Mouse (Mus musculus): ENCODE measurements around the gene H2-K1. TPM values are rescaled to one million over a fixed set of nuclear protein-coding genes. Genes with fewer than 3 reads are reported as not detected.

The H2-K1 gene
- polyA plus RNA-seq, 2 experiments, result 25.5 to 27.0 TPM

DNA sequence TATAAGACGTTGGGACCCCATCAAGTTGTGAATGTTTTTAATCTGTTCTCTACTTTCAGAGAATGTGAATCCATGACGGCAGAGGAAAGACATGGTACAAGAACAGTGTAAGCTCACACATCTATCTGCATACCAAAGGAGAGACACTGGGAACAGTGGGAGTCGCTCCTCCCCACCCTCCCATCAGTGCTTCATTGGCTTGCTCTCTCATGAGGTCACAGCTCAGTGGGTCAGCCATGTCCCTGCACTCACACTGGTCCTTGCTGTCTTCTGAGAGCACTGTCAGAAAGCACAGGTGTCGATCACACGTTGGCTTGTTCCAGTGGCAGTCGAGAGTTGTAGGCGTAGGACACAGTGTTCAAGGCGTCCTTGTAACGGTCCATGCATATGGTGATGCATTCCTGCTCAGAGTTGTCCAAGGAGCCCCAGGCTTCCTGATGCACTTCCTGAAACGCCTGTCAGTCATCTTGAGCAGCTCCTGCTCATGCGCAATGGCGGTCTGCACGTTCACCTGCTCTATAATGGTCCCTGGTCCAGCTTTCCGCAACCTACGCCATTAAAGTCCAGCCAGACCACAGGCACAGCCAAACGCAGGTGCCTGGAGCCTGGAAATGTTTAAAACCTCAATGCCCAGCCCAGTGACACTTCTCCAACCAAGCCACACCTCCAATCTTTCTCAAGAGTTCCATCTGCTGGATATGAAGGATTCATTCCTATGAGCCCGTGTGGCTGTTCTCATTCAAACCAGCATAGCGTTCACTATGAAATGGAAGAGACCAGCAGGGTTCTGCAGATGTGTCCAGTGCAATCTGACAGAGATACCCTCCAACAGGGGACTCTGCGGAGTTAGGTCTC, 19.7 kb downstream of the H2-K1 start:
- DNase-seq (ENCODE audit: low spot score), result peak; percentile 14

DNA sequence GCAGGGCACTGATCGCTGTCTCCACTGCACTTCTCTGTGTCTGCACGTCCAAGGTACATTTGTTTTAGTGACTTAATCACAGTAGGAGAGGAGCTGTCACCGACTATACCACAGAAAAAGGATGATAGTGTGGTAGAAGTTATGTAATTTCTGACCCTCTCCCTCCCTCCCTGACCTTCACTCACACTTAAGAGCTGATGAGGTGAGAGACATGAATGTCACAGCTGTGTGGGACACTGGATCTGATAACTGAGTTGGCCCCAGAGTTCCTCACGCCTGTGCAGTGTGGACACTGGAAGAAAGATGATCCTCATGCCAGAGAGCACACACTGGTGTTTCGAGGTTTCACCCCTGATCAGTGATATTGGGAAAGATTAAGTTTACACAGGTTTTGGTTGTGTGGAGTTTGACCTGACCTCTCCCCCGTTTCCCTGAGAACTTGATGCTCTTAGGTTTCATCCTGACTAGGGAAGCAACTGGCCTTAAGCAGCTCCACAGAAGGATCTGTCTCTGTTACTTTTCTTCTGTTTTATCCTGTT, 20.6 kb downstream of the H2-K1 start:
- Histone ChIP-seq H3K27ac (replicated peaks; ENCODE audit: low read depth, low read length) (no peak overlapping the region), H3K9ac (ENCODE audit: low read depth, low read length, severe bottlenecking) (no peak overlapping the region), H3K4me2 (replicated peaks; ENCODE audit: low read depth, low read length, severe bottlenecking) (no peak overlapping the region), H3K4me3 (replicated peaks; ENCODE audit: low read length) (no peak overlapping the region), H3K36me3 (ENCODE audit: control insufficient read depth, insufficient read depth, low read length) (no peaks in the 10 kb centered on the region), H3K9me3 (ENCODE audit: control insufficient read depth, low read length) (no peaks in the 10 kb centered on the region), H3K4me1 (ENCODE audit: control insufficient read depth, insufficient read depth, low read length) (no peaks in the 10 kb centered on the region), H3K27me3 (ENCODE audit: control insufficient read depth, insufficient read depth, low read length) (peaks cover 29% of the 10 kb centered on the region)
- no peak for ATAC-seq (ENCODE audit: low FRiP score, low read depth)
- 61% methylated on average over 6 of the region's 6 CpGs for WGBS
- DNase-seq (ENCODE audit: low spot score), result no peak
- no peak for TF ChIP-seq POLR2A (IDR thresholded peaks at IDR 0.05; ENCODE audit: borderline replicate concordance, extremely low read depth, insufficient read depth, insufficient read length)

More for the DNA sequence above, 19.7 kb downstream of the H2-K1 start:
- 73% methylated on average over 19 of the region's 19 CpGs for WGBS
- Histone ChIP-seq H3K9me3 (ENCODE audit: control insufficient read depth, low read length) (no peaks in the 10 kb centered on the region), H3K4me2 (replicated peaks; ENCODE audit: low read depth, low read length, severe bottlenecking) (peak overlapping the region; percentile 56), H3K4me1 (ENCODE audit: control insufficient read depth, insufficient read depth, low read length) (no peaks in the 10 kb centered on the region), H3K36me3 (ENCODE audit: control insufficient read depth, insufficient read depth, low read length) (no peaks in the 10 kb centered on the region), H3K27me3 (ENCODE audit: control insufficient read depth, insufficient read depth, low read length) (peaks cover 29% of the 10 kb centered on the region), H3K9ac (ENCODE audit: low read depth, low read length, severe bottlenecking) (no peak overlapping the region), H3K4me3 (replicated peaks; ENCODE audit: low read length) (no peak overlapping the region), H3K27ac (replicated peaks; ENCODE audit: low read depth, low read length) (no peak overlapping the region)
- TF ChIP-seq POLR2A (IDR thresholded peaks at IDR 0.05; ENCODE audit: borderline replicate concordance, extremely low read depth, insufficient read depth, insufficient read length), result no peak
- ATAC-seq (ENCODE audit: low FRiP score, low read depth), result no peak

DNA sequence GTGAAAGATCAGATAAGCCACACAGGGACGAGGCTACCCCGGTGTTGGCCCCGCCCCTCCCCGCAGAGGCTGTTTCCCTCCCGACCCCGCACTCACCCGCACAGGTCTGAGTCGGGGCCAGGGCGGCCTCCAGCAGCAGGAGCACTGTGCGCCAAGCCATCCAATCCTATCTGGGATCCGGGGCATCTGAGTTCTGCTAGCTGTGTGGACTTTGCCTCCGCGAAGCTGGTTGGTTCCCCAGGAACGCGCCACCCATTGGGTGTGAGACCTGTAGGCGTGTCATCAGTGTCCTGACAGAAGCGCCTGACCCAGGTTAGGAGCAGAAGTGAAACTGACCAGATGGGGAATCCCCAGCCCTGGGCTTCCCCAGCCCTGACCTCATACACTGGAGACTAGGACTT, 21.5 kb downstream of the H2-K1 start:
- WGBS, result 10% methylated on average over 15 of the region's 17 CpGs
- no peaks in the 10 kb centered on the region for H3K36me3 ChIP-seq (ENCODE audit: control insufficient read depth, insufficient read depth, low read length)
- H3K27ac ChIP-seq (replicated peaks; ENCODE audit: low read depth, low read length), result no peak overlapping the region
- peak overlapping the region; percentile 27 for H3K4me3 ChIP-seq (replicated peaks; ENCODE audit: low read length)
- no peaks in the 10 kb centered on the region for H3K4me1 ChIP-seq (ENCODE audit: control insufficient read depth, insufficient read depth, low read length)
- H3K27me3 ChIP-seq (ENCODE audit: control insufficient read depth, insufficient read depth, low read length), result peaks cover 29% of the 10 kb centered on the region
- H3K9me3 ChIP-seq (ENCODE audit: control insufficient read depth, low read length), result no peaks in the 10 kb centered on the region
- H3K9ac ChIP-seq (ENCODE audit: low read depth, low read length, severe bottlenecking), result peak overlapping the region; percentile 34; the same call in 1 of the 2 replicates
- H3K4me2 ChIP-seq (replicated peaks; ENCODE audit: low read depth, low read length, severe bottlenecking), result peak overlapping the region; percentile 49
- no peak for TF ChIP-seq POLR2A (IDR thresholded peaks at IDR 0.05; ENCODE audit: borderline replicate concordance, extremely low read depth, insufficient read depth, insufficient read length)
- DNase-seq (ENCODE audit: low spot score), result no peak
- no peak for ATAC-seq (ENCODE audit: low FRiP score, low read depth)

DNA sequence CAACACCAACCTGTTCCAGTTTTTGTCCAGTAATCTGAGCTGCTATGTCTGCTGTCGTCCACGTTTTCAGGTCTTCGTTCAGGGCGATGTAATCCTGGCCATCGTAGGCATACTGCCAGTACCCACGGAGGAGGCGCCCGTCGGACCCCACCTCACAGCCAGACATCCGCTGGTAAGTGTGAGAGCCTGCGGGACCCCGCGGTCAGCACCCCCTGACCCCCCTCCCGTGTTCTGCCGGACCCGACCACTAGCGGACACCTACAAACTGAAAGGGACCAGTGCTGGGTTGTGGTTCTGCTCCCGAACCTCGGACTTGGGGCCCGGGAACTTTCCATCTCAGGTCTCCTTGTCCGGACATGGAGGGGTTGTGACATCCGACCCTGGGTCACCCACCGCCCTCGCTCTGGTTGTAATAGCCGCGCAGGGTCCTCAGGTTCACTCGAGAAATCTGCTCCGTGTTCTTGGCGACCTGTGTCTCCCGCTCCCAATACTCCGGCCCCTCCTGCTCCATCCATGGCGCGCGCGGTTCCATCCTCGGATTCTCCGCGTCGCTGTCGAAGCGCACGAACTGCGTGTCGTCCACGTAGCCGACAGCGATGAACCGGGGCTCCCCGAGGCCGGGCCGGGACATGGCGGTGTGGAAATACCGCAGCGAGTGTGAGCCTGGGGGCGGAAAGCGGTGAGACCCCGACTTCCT, 22.1 kb downstream of the H2-K1 start:
- peak overlapping the region; percentile 34 for H3K9ac ChIP-seq (ENCODE audit: low read depth, low read length, severe bottlenecking)
- H3K4me1 ChIP-seq (ENCODE audit: control insufficient read depth, insufficient read depth, low read length), result no peaks in the 10 kb centered on the region
- H3K27ac ChIP-seq (replicated peaks; ENCODE audit: low read depth, low read length), result no peak overlapping the region
- no peak for DNase-seq (ENCODE audit: low spot score)
- peak overlapping the region; percentile 49 for H3K4me2 ChIP-seq (replicated peaks; ENCODE audit: low read depth, low read length, severe bottlenecking)
- WGBS, result 3% methylated on average over 57 of the region's 57 CpGs
- H3K9me3 ChIP-seq (ENCODE audit: control insufficient read depth, low read length), result no peaks in the 10 kb centered on the region
- no peak for ATAC-seq (ENCODE audit: low FRiP score, low read depth)
- peak overlapping the region; percentile 27 for H3K4me3 ChIP-seq (replicated peaks; ENCODE audit: low read length)
- H3K27me3 ChIP-seq (ENCODE audit: control insufficient read depth, insufficient read depth, low read length), result peaks cover 29% of the 10 kb centered on the region
- TF ChIP-seq POLR2A (IDR thresholded peaks at IDR 0.05; ENCODE audit: borderline replicate concordance, extremely low read depth, insufficient read depth, insufficient read length), result no peak
- no peaks in the 10 kb centered on the region for H3K36me3 ChIP-seq (ENCODE audit: control insufficient read depth, insufficient read depth, low read length)

DNA sequence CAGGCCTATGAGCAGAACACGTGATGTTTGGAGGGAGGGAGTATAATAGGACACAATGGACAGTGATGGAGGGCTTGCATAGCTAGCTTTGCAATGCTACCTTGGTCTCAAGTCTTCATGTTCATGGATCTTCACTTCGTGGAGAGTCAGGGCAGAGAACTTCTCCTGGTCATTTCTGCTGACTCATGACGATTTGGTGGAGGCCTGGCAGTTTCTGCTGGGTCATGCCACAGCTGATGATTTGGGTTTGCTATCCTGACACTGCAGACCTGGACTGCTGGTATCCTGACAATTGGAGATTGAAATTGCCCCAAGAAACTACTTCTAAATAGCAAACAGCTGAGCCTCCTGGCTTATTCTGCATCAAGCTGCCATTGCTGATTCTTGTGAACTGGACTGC, 26.6 kb downstream of the H2-K1 start:
- ATAC-seq (ENCODE audit: low FRiP score, low read depth) (no peak), DNase-seq (ENCODE audit: low spot score) (no peak)
- Histone ChIP-seq H3K27ac (replicated peaks; ENCODE audit: low read depth, low read length) (no peak overlapping the region), H3K9me3 (ENCODE audit: control insufficient read depth, low read length) (no peaks in the 10 kb centered on the region), H3K4me2 (replicated peaks; ENCODE audit: low read depth, low read length, severe bottlenecking) (no peak overlapping the region), H3K9ac (ENCODE audit: low read depth, low read length, severe bottlenecking) (no peak overlapping the region), H3K4me1 (ENCODE audit: control insufficient read depth, insufficient read depth, low read length) (no peaks in the 10 kb centered on the region), H3K4me3 (replicated peaks; ENCODE audit: low read length) (no peak overlapping the region), H3K36me3 (ENCODE audit: control insufficient read depth, insufficient read depth, low read length) (no peaks in the 10 kb centered on the region), H3K27me3 (ENCODE audit: control insufficient read depth, insufficient read depth, low read length) (peaks cover 11% of the 10 kb centered on the region)
- no peak for TF ChIP-seq POLR2A (IDR thresholded peaks at IDR 0.05; ENCODE audit: borderline replicate concordance, extremely low read depth, insufficient read depth, insufficient read length)
- 68% methylated on average over 3 of the region's 3 CpGs for WGBS

Data from limb, embryonic 14.5 days (tissue).